Mouse (Mus musculus) forebrain, embryonic 12.5 days (tissue): ENCODE measurements around the gene Mfsd5. TPM values are rescaled to one million over a fixed set of nuclear protein-coding genes. Genes with fewer than 3 reads are reported as not detected.
A peak's percentile ranks its signal among the peaks of the same experiment; 100 is the strongest.

Experiments
- ATAC-seq: fragments of 200-750 bp; cut with Nextera tagmentation; 2 replicates; pipeline ENCODE4 v1.8.0; 2017; ENCODE audit warnings: moderate TSS enrichment; ENCODE audit not compliant: low FRiP score
- H3K27ac ChIP-seq: fragments of 300-500 bp; sonication (generic); 2 replicates; pipeline ENCODE4 v1.5.1; 2016; ENCODE audit warnings: mild to moderate bottlenecking
- H3K27me3 ChIP-seq: fragments of 300-500 bp; sonication (generic); 2 replicates; pipeline ENCODE4 v1.6.1; 2016; ENCODE audit warnings: mild to moderate bottlenecking
- H3K36me3 ChIP-seq: fragments of 300-500 bp; sonication (generic); replicated peaks from 2 replicates; pipeline ENCODE4 v1.6.1; 2016; ENCODE audit warnings: mild to moderate bottlenecking
- H3K4me1 ChIP-seq: fragments of 300-500 bp; sonication (generic); 2 replicates; pipeline ENCODE4 v1.6.1; 2016
- H3K4me2 ChIP-seq: fragments of 300-500 bp; sonication (generic); 2 replicates; pipeline ENCODE4 v1.6.1; 2016; ENCODE audit warnings: mild to moderate bottlenecking, moderate library complexity
- H3K4me3 ChIP-seq: fragments of 300-500 bp; sonication (generic); replicated peaks from 2 replicates; pipeline ENCODE4 v1.5.1; 2016; ENCODE audit warnings: mild to moderate bottlenecking
- H3K9ac ChIP-seq: fragments of 300-500 bp; sonication (generic); 2 replicates; pipeline ENCODE4 v1.6.1; 2016; ENCODE audit warnings: mild to moderate bottlenecking
- H3K9me3 ChIP-seq: fragments of 300-500 bp; sonication (generic); 2 replicates; pipeline ENCODE4 v1.6.1; 2016
- WGBS: fragments of 180-500 bp; shearing (Covaris S2); methylation state at CpG from one replicate; pipeline ENCODE4 v1.1.7; 2016; 5-methylcytosine and 5-hydroxymethylcytosine counted together
- polyA plus RNA-seq: library from polyadenylated mRNA; unstranded; fragments of >200 nt; fragmentation: Nextera tagmentation; extraction: Ambion mirVana; gene quantifications from 2 replicates; pipeline ENCODE4 v1.2.1, GENCODE M21; 2016

Gene Mfsd5
- 48.9 and 50.5 TPM in 2 replicates for polyA plus RNA-seq

DNA sequence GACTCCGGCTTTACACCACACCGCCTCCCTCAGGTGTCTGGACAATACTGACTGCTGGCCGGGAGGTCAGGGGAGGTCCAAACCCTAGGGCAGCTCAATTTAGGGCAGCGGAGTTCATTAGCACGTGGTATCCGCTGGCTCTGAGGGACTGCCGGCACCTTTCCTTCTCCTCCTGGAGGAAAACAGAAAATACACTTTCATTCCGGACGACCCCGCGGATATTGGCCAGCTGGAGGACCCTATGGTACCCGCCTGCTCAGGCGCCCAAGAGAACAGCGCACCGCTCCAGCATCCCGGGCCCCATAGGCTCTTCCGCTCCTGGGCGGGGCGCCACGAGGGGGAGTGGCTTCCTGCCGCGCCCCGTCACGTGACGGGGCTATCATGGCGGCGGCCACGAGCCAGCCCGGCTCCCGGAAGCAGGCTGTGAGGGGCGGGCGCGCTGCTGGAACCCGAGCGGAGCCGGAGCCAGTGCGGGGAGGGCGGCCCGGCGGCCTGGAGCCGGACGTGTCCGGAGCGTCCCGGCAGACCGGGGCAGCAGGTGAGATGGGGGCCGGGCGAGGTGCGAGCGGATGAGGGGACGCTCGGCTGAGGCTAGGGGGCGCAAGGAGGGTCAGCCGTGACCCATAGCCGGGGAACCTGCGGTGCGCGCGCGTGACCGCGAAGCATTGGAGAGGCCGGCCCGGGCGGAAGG, at the start of gene Mfsd5:
TSS of gene Mfsd5 (plus strand) at position 363 of the 691 bp plus-strand sequence.
- Histone ChIP-seq H3K9me3 (no peaks in the 10 kb centered on the region), H3K4me2 (peak within 1 kb of the TSS; percentile 93), H3K36me3 (peaks cover 18% of the 10 kb centered on the region), H3K9ac (peak within 1 kb of the TSS; percentile 88), H3K27ac (peak within 1 kb of the TSS; percentile 73), H3K27me3 (no peaks in the 10 kb centered on the region), H3K4me1 (peaks cover 18% of the 10 kb centered on the region), H3K4me3 (peak within 1 kb of the TSS; percentile 92)
- WGBS = under 1% methylated on average over 65 of the region's 65 CpGs
- peak; percentile 98 for ATAC-seq

DNA sequence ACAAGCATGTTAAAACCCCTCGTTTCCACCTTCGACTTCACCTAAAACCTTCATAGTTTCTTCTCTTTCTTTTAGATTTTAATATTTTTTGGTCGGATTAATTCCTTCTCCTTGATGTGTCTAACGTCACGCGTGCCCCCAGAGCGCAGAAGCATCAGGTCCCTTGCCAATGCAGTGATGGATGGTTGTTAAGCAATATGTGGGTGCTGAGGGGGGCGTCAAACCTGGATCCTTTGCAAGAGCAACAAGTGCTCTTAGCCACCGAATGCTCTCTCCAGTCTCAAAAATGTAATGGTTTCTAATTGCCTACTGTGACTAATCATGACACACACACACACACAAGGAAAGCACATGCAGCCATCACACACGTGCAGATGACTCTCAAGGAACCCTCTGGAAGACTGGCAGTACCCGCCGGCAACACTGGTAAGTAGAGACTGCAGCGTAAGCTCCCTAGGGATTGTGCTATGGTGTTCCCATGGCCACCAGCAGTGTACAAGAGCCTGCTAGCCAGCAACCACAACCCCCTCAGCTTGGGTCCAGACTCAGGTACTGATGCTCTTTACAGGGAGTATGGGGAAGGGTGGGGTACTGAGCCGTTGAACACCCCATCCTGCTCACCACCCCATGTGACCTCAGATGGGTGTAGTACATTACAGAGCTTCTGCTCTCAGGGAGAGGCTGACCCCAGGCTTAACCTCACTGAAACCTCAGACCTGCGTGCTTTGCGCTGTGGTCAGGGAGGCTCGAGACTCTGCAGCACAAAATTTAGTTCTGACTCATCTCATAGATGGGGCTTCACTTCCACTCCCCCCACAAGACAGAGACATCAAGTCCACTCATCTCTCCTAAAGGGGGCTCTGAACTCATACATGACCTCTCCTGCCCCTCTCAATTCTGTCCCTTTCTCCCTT, 48.6 kb upstream of the Mfsd5 start:
- Histone ChIP-seq H3K27me3 (peaks cover 3% of the 10 kb centered on the region; the same call in 1 of the 2 replicates), H3K36me3 (no peaks in the 10 kb centered on the region), H3K4me1 (peaks cover 14% of the 10 kb centered on the region), H3K27ac (no peak overlapping the region), H3K9ac (no peak overlapping the region), H3K4me2 (no peak overlapping the region), H3K9me3 (no peaks in the 10 kb centered on the region), H3K4me3 (no peak overlapping the region)
- ATAC-seq = no peak
- 85% methylated on average over 17 of the region's 17 CpGs for WGBS

DNA sequence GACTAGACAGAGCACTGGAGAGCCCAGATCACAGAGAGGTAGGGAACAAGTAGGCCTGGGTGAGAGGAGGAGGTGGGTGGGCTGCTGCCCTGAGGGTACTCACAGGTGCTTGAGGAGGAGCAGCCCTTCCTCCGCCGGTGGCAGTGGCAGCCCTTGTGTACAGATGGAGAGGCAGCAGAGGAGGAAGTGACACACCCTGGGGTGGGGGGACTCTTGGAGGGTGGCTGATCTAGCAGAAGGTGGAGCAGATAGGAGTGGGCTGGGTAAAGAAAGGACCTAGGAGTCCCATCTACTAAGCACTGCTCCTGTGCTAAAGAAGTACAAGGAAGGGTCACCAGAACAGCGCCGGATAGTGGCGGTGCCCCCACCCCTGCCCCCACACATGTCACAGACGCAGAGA, 47.5 kb upstream of the Mfsd5 start, which contains the start of gene Itgb7:
TSS of gene Itgb7 (minus strand) at position 197 of the 400 bp plus-strand sequence.
- no peak within 1 kb of the TSS for H3K4me2 ChIP-seq
- 53% methylated on average over 6 of the region's 6 CpGs for WGBS
- 0 out of 2 replicates have a peak within 1 kb of the TSS, but pooled peaks have one; percentile 25 for H3K9ac ChIP-seq
- peaks cover 3% of the 10 kb centered on the region; the same call in 1 of the 2 replicates for H3K27me3 ChIP-seq
- ATAC-seq = no peak
- no peak within 1 kb of the TSS for H3K4me3 ChIP-seq
- H3K9me3 ChIP-seq = no peaks in the 10 kb centered on the region
- H3K27ac ChIP-seq = no peak within 1 kb of the TSS
- H3K36me3 ChIP-seq = no peaks in the 10 kb centered on the region
- H3K4me1 ChIP-seq = peaks cover 16% of the 10 kb centered on the region

DNA sequence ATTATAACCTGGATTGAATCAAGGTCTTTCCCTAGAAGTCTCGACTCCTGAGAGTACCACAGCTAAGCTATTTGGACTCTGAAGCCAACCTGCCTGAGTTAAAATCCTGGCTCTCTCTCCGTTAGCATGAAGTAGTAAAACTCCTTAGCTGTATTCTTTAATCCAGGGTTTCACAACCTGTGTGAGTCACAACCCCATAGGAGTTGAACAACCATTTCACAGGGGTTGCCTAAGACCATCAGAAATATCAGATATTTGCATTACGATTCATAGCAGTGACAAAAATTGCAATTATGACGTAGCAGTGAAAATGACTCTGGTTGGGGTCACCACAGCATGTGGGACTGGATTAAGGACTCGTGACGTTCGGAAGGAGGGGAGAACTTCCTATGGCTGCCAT, 46.5 kb upstream of the Mfsd5 start:
- no peak overlapping the region for H3K4me2 ChIP-seq
- H3K9me3 ChIP-seq = no peaks in the 10 kb centered on the region
- no peak overlapping the region for H3K4me3 ChIP-seq
- peaks cover 3% of the 10 kb centered on the region; the same call in 1 of the 2 replicates for H3K27me3 ChIP-seq
- H3K36me3 ChIP-seq = no peaks in the 10 kb centered on the region
- peaks cover 16% of the 10 kb centered on the region for H3K4me1 ChIP-seq
- H3K27ac ChIP-seq = no peak overlapping the region
- no peak overlapping the region for H3K9ac ChIP-seq
- WGBS = 86% methylated on average over 7 of the region's 7 CpGs
- no peak for ATAC-seq

DNA sequence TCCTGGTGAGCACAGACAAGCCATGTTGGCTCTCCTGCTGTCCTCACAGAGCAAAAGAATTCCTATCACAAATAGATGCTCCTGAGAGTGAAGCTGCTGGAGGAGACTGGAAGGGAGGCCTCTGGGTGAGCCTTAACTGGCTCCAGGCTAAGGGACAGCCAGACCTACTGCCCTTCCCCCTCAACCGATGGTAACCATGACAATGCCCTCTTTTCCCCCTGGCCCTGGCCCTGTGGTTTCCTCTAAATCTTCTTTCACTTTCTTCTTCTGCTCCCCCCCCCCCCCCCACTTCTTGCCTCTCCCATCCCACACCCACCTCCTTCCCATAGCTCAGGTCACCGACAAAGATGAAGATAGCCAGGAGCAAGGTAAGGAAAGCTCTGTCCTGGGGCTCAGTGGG, 45.4 kb upstream of the Mfsd5 start:
- no peaks in the 10 kb centered on the region for H3K36me3 ChIP-seq
- no peak for ATAC-seq
- H3K27me3 ChIP-seq = peaks cover 3% of the 10 kb centered on the region; the same call in 1 of the 2 replicates

DNA sequence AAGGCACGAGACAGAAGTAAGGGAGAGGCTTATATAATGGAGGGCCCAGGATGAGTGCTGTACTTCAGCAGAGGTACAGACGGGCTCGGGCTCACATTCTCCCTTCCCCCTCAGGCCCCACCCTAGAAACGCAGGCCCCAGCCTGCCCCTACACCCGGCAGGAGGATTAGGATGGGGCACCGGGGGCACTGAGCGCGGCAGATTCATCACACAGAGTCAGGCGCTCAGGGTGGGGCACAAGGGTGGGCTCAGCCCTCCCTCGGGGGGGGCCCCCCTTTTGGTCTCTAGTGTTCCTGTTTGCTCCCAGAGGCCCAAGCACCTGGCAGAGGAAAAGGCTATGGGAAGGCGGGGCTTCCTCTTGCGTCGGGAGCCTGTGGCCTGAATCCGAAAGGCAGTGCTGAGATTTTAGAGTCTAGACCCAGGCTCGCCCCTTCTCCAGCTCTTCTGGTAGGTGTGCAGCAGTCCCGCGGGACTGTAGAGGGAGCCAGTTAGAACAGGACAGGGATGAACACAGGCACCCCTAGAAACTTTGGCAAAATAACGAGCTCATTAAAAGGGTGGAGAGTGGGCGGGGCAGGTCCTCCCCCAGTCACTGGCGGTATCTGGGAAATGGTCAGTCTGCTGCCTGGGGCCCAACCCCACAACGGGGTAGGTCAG, 43.8 kb upstream of the Mfsd5 start:
- Histone ChIP-seq H3K27ac (0 out of 2 replicates have a peak overlapping the region, but pooled peaks have one; percentile 19), H3K4me1 (peaks cover 20% of the 10 kb centered on the region), H3K4me3 (no peak overlapping the region), H3K9ac (0 out of 2 replicates have a peak overlapping the region, but pooled peaks have one; percentile 36), H3K27me3 (peaks cover 3% of the 10 kb centered on the region; the same call in 1 of the 2 replicates), H3K9me3 (no peaks in the 10 kb centered on the region), H3K36me3 (no peaks in the 10 kb centered on the region), H3K4me2 (peak overlapping the region; percentile 40)
- WGBS = 23% methylated on average over 21 of the region's 21 CpGs
- peak; percentile 39; the same call in 1 of the 2 replicates for ATAC-seq

More for the DNA sequence above, 45.4 kb upstream of the Mfsd5 start:
- Histone ChIP-seq H3K4me2 (no peak overlapping the region), H3K4me3 (no peak overlapping the region), H3K9ac (no peak overlapping the region), H3K27ac (no peak overlapping the region), H3K9me3 (no peaks in the 10 kb centered on the region), H3K4me1 (peaks cover 16% of the 10 kb centered on the region)
- 33% methylated on average over 2 of the region's 2 CpGs for WGBS

DNA sequence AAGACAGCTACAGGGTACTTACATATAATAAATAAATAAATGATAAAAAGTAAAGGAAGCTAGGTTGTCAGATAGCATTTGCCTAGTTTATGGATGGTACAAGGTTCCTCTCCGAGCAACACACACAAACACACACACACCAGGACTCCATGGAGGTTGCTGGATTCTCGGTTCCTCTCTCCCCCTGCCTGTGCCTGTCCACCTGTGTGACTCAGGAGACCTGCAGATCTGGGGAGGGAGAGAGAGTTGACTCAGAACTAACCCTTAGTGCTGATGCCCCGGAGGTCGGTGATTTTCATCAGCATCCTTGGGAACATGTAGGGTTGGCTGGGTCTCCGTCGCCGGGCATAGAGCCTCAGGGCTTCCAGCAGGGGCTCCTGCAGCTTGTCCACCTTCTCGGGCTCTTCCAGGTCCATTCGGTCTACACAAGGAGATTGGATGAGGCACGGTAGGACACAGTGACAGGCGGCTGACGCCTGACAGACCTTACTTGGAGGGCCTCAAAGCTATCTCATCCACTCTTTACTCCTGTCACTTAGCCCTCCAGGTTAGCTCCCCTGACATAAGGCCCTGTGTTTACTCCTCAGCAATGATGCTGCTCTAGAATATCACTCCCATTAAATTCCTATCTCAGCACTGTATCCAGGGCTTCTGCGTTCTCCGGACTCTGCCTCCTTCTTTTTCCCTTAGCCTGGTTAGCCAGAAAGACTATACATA, 40.6 kb upstream of the Mfsd5 start:
- no peak overlapping the region for H3K4me2 ChIP-seq
- H3K27ac ChIP-seq = no peak overlapping the region
- H3K9me3 ChIP-seq = no peaks in the 10 kb centered on the region
- H3K36me3 ChIP-seq = no peaks in the 10 kb centered on the region
- no peak overlapping the region for H3K9ac ChIP-seq
- no peak for ATAC-seq
- H3K27me3 ChIP-seq = peaks cover 29% of the 10 kb centered on the region
- H3K4me1 ChIP-seq = peaks cover 29% of the 10 kb centered on the region
- 82% methylated on average over 14 of the region's 14 CpGs for WGBS
- no peak overlapping the region for H3K4me3 ChIP-seq

DNA sequence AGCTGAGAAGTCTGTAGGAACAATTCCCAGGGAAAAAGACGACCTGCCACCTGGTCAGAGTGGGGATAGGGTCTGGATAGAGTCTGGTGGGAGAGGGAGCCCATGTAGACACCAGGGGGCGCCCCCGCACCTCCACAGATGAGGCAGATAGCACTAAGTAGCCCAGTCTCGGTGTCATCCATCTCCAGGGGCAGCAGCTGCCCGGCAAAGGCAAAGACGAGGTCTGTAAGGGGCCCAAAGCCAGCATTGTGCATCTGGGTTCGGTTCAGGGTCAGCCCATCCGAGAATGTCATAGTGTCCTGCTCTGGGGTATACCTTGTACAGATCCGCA, 40.0 kb upstream of the Mfsd5 start:
- Histone ChIP-seq H3K27me3 (peaks cover 34% of the 10 kb centered on the region), H3K36me3 (no peaks in the 10 kb centered on the region), H3K4me2 (no peak overlapping the region; the same call in 1 of the 2 replicates), H3K9me3 (no peaks in the 10 kb centered on the region), H3K9ac (0 out of 2 replicates have a peak overlapping the region, but pooled peaks have one; percentile 36), H3K4me1 (peaks cover 29% of the 10 kb centered on the region), H3K27ac (no peak overlapping the region), H3K4me3 (no peak overlapping the region)
- ATAC-seq = peak; percentile 86
- 16% methylated on average over 9 of the region's 9 CpGs for WGBS

DNA sequence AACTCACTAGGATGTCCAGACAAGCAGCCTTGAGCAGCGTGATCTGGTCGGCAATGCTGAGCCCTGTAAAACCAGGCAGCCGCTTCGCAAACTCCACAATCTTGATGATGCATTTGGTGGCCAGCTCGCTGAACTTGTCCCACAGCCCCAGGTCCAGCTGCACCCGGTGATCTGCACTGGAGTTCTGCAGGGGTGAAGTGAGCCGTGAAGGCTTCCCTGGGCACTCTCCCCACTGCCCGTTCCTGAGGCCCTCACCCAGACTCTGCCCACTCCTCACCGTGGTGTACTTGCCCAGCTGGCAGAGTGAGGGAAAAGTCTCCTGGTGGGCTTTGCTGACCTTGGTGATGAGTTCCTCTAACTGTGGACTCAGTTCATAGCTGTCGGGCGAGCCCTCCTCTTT, 39.4 kb upstream of the Mfsd5 start:
- ATAC-seq = no peak
- no peak overlapping the region for H3K27ac ChIP-seq
- H3K9ac ChIP-seq = no peak overlapping the region
- H3K9me3 ChIP-seq = no peaks in the 10 kb centered on the region
- WGBS = 75% methylated on average over 11 of the region's 11 CpGs
- peaks cover 40% of the 10 kb centered on the region for H3K27me3 ChIP-seq
- peaks cover 29% of the 10 kb centered on the region for H3K4me1 ChIP-seq
- H3K36me3 ChIP-seq = no peaks in the 10 kb centered on the region
- H3K4me3 ChIP-seq = no peak overlapping the region
- H3K4me2 ChIP-seq = no peak overlapping the region

DNA sequence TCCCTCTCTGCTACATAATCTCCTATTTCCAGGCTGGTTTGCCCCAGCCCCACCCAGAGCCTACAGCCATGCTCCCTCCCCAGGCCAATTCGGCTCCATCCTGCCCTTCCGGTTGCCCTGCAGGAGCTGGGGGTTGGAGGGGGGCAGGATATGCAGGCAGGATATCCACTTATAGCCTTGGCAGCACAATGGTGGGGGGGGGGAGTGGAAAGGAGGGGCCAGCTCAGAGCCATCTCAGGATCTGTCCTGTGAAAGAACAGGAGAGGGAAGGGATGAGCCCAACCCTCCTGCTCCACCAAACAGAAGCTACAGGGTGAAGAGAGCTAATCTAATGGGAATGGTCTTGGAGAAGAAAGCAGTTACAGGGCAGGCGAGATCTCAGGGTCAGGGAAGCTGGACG, 38.6 kb upstream of the Mfsd5 start:
- Histone ChIP-seq H3K9me3 (no peaks in the 10 kb centered on the region), H3K36me3 (no peaks in the 10 kb centered on the region), H3K4me1 (peaks cover 26% of the 10 kb centered on the region), H3K9ac (no peak overlapping the region), H3K4me2 (no peak overlapping the region), H3K27ac (no peak overlapping the region), H3K27me3 (peaks cover 47% of the 10 kb centered on the region), H3K4me3 (no peak overlapping the region)
- WGBS = 90% methylated on average over 4 of the region's 4 CpGs
- no peak for ATAC-seq

DNA sequence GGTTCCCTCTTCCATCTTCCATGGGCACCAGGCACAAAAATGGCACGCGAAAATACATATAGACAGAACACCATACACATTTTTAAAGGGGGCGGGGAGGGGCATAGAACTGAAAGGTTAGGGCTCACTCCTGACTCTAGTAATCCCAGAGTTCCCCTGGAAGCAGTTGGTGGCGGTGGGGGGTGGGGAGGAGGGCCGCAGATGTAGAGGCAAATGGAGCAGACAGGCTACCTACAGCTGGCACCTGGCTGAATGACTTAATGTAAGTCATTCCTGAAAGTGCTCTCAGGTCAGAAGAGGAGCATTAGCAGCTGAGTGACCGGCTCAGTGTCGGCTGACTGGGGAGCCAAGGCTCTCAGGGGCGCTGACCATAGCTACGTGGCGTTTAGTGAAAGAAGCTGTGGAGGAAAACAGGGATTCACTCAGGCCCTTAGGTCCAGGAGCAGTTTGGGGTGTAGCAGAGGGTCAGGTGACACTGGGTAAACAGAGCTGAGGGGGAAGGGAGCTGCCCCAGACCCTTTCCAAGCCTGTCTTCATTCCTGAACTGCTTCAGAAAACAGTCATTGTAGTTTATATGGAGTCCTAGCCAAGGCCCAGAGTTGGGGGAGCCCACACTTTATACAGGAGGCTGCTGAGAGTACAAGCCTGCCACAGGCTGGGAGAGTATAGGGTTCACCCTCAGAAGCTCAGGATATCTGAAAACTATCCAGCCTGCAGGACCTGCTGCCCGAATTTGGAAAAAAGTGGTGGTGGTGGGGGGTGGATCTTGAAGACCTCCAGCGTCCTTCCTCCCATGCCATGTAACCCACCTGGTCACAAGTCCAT, 36.6 kb upstream of the Mfsd5 start:
- Histone ChIP-seq H3K4me2 (no peak overlapping the region), H3K4me3 (no peak overlapping the region), H3K9me3 (no peaks in the 10 kb centered on the region), H3K27me3 (peaks cover 64% of the 10 kb centered on the region), H3K36me3 (no peaks in the 10 kb centered on the region), H3K9ac (no peak overlapping the region), H3K4me1 (peaks cover 42% of the 10 kb centered on the region), H3K27ac (no peak overlapping the region)
- WGBS = 28% methylated on average over 12 of the region's 12 CpGs
- ATAC-seq = no peak
